Comparison of ENCODE assay signal across 1 mouse cellular context in the genomic region with DNA sequence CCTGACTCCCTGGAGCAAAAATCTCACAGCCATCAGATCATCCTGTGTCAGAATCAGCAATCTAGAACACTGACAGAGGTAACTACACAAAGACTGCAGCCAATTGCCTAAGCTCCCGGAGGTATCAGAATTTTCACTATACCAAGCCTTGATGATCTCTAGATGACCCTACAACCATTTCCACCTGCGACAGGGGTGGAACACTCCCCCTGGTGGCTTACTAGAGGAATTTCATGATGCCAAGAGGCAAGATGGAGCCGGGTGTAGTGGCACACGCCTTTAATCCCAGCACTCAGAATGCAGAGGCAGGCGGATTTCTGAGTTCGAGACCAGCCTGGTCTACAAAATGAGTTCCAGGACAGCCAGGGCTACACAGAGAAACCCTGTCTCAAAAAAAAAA.
TF ChIP-seq lines count a peak whose summit lies in the region.

No protein-coding gene starts in this region.

TF ChIP-seq in CH12.LX, 34 proteins besides CTCF, POLR2A, EP300 and RAD21 (continued from another document):
- no peak for TF ChIP-seq MXI1 (IDR thresholded peaks at IDR 0.05; ENCODE audit: low read depth, low read length)
TF ChIP-seq in CH12.LX: peak in this region for 1.
